Mouse (Mus musculus): ENCODE results near the gene Arsa. TPM values are rescaled to one million over a fixed set of nuclear protein-coding genes. Genes with fewer than 3 reads are reported as not detected.

The Arsa gene
- total RNA-seq (2023), result 10 to 100 TPM; 37.3 TPM

GRCm38 (mm10) chr15:89477091-89477491 is at the start of gene Arsa:
Gene Arsa, minus strand, starts transcription at chr15:89477425.

GRCm38 (mm10) chr15:89498961-89499688 is 21.9 kb upstream of the Arsa start, which contains the start of gene Shank3:
Gene Shank3, plus strand, starts transcription at chr15:89499623.

GRCm38 (mm10) chr15:89453865-89454478 is 23.3 kb downstream of the Arsa start, which contains the start of gene Mapk8ip2:
Gene Mapk8ip2, plus strand, starts transcription at chr15:89453913.

GRCm38 (mm10) chr15:89429352-89430221 is 47.6 kb downstream of the Arsa start, which contains the start of the genes C730034F03Rik, Gm44502 and Chkb:
Gene C730034F03Rik, plus strand, starts transcription at chr15:89429589.
Gene Gm44502, minus strand, starts transcription at chr15:89429696.
Gene Chkb, minus strand, starts transcription at chr15:89429908.

GRCm38 (mm10) chr15:89425711-89426121 is 51.5 kb downstream of the Arsa start, which contains the start of gene Cpt1b:
Gene Cpt1b, minus strand, starts transcription at chr15:89425863.

Other genes starting within 250 kb of the Arsa start
- 100 to 1,000 TPM; 167 to 189 TPM for gene Sbf1, start 162.1 kb downstream of the Arsa start, total RNA-seq (2023)
- not detected for gene Adm2, start 154.7 kb downstream of the Arsa start, total RNA-seq (2023)
- not detected for gene Miox, start 143.0 kb downstream of the Arsa start, total RNA-seq (2023)
- 10 to 100 TPM; 25.1 to 35.6 TPM for gene Lmf2, start 121.8 kb downstream of the Arsa start, total RNA-seq (2023)
- 10 to 100 TPM; 59.0 to 69.9 TPM for gene Ncaph2, start 121.7 kb downstream of the Arsa start, total RNA-seq (2023)
- gene Sco2, start 103.6 kb downstream of the Arsa start, total RNA-seq (2023), result 10 to 100 TPM; 13.8 to 16.4 TPM
- gene Tymp, start 100.4 kb downstream of the Arsa start, total RNA-seq (2023), result under 1 TPM; 0.46 to 0.76 TPM
- not detected for gene Odf3b, start 98.1 kb downstream of the Arsa start, total RNA-seq (2023)
- gene Klhdc7b, start 92.5 kb downstream of the Arsa start, total RNA-seq (2023), result not detected
- not detected for gene Syce3, start 66.9 kb downstream of the Arsa start, total RNA-seq (2023)
- gene Cpt1b, start 51.6 kb downstream of the Arsa start, total RNA-seq (2023), result 1 to 10 TPM; 5.7 to 6.9 TPM
- 1 to 10 TPM; 7.0 to 8.7 TPM for gene C730034F03Rik, start 47.8 kb downstream of the Arsa start, total RNA-seq (2023)
- not detected for gene Gm44502, start 47.7 kb downstream of the Arsa start, total RNA-seq (2023)
- 100 to 1,000 TPM; 169 to 192 TPM for gene Chkb, start 47.5 kb downstream of the Arsa start, total RNA-seq (2023)
- gene Mapk8ip2, start 23.5 kb downstream of the Arsa start, total RNA-seq (2023), result not detected
- under 1 TPM; 0.39 to 0.79 TPM for gene Shank3, start 22.2 kb upstream of the Arsa start, total RNA-seq (2023)
- not detected for gene Acr, start 90.9 kb upstream of the Arsa start, total RNA-seq (2023)
- 1 to 10 TPM; 1.9 to 2.5 TPM for gene Rabl2, start 114.5 kb upstream of the Arsa start, total RNA-seq (2023)

Measured in monocyte, adult 59 days (primary cell).